Mouse (Mus musculus): ENCODE data around the gene Ccdc33.
A peak's percentile ranks its signal among the peaks of the same experiment; 100 is the strongest.

- TF ChIP-seq CTCF (IDR thresholded peaks at IDR 0.05; ENCODE audit: low read depth), result peak; percentile 27; the same call in 1 of the 2 replicates
- no peak for TF ChIP-seq EP300 (IDR thresholded peaks at IDR 0.05; ENCODE audit: low read depth)
These were observed 66.7 kb downstream of the Ccdc33 start for GRCm38 (mm10) chr9:58051937-58052336.

Data from heart, postnatal 0 days (tissue).